ENCODE assay signal across 14 mouse cellular contexts in the genomic region with DNA sequence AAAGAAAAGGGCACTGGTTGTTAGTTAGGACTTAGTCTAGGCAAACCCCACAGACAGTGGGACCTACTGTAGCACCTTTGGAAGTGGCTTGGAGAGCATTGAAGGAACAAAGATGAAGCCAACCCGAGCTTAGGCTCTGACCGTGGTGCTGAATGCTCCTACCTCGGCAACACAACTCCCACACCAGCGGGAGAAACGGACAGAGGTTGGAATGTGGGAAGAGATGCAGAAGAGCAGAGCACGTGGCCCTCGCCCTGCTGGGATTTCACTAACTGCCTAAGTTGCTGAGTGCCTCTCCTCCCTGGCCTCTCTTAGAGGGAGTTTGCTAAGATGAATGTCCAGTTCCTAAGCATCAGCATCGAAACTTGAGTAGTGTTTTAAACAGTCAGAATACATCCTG.
DNase-seq lines count a peak whose midpoint lies in the region; ATAC-seq and TF ChIP-seq lines count a peak whose summit lies in the region.
"Had no signal": no experiment of that assay in that cellular context is flagged by ENCODE, and none has a peak within 500 bp of the region (broad histone marks: within the 10 kb centered on the region; RNA-seq: fewer than 3 reads in every experiment).

No protein-coding gene starts in this region.

- no peaks in the 10 kb centered on the region for H3K79me2 ChIP-seq in heart, adult 2 months (replicated peaks; ENCODE audit: control insufficient read depth, insufficient read depth, low read length)

- no peak overlapping the region for H3K9ac ChIP-seq in heart, adult 2 months (ENCODE audit: low read depth, low read length)
- no peak overlapping the region for H3K9ac ChIP-seq in hindbrain, postnatal 0 days (replicated peaks; ENCODE audit: low read length)
- H3K9ac ChIP-seq: lung, embryonic 15.5 days; midbrain, embryonic 13.5 days had no signal

- no peaks in the 10 kb centered on the region for H3K27me3 ChIP-seq in heart, adult 2 months (ENCODE audit: control insufficient read depth, insufficient read depth, low read length)
- no peaks in the 10 kb centered on the region for H3K27me3 ChIP-seq in embryonic facial prominence, embryonic 10.5 days (replicated peaks; ENCODE audit: low read depth, poor library complexity, severe bottlenecking)
- H3K27me3 ChIP-seq in hindbrain, postnatal 0 days (ENCODE audit: insufficient read depth, low read length): no peaks in the 10 kb centered on the region
- H3K27me3 ChIP-seq: lung, embryonic 15.5 days; midbrain, embryonic 13.5 days had no signal

- no peaks in the 10 kb centered on the region for H3K4me1 ChIP-seq in heart, adult 2 months (ENCODE audit: control insufficient read depth, insufficient read depth, low read length)
- peaks cover 14% of the 10 kb centered on the region; the same call in 1 of the 2 replicates for H3K4me1 ChIP-seq in embryonic facial prominence, embryonic 10.5 days
- no peaks in the 10 kb centered on the region for H3K4me1 ChIP-seq in hindbrain, postnatal 0 days (ENCODE audit: insufficient read depth, low read length)
- H3K4me1 ChIP-seq: lung, embryonic 15.5 days had no signal

- H3K9me3 ChIP-seq in embryonic facial prominence, embryonic 10.5 days: no peaks in the 10 kb centered on the region
- H3K9me3 ChIP-seq in hindbrain, postnatal 0 days (ENCODE audit: low read length): no peaks in the 10 kb centered on the region
- H3K9me3 ChIP-seq: lung, embryonic 15.5 days; midbrain, embryonic 13.5 days had no signal

- H3K4me2 ChIP-seq in hindbrain, postnatal 0 days (ENCODE audit: low read depth, low read length): no peak overlapping the region
- H3K4me2 ChIP-seq: heart, embryonic 11.5 days; lung, embryonic 15.5 days; midbrain, embryonic 13.5 days had no signal

- H3K27ac ChIP-seq in heart, adult 2 months: no peak overlapping the region
- no peak overlapping the region for H3K27ac ChIP-seq in embryonic facial prominence, embryonic 10.5 days (replicated peaks)
- no peak overlapping the region for H3K27ac ChIP-seq in hindbrain, postnatal 0 days
- H3K27ac ChIP-seq: lung, embryonic 15.5 days; midbrain, embryonic 13.5 days had no signal

- no peak for TF ChIP-seq CTCF in heart, adult 2 months (IDR thresholded peaks at IDR 0.05)
- no peak for TF ChIP-seq CTCF in hindbrain, postnatal 0 days (IDR thresholded peaks at IDR 0.05; ENCODE audit: low read depth)

- TF ChIP-seq EP300 in heart, adult 2 months (IDR thresholded peaks at IDR 0.05; ENCODE audit: insufficient read depth, low read depth, low read length): no peak

- 17% methylated on average over 8 of the region's 8 CpGs for WGBS in heart, adult 2 months
- WGBS in embryonic facial prominence, embryonic 10.5 days: 13% methylated on average over 8 of the region's 8 CpGs
- WGBS in hindbrain, postnatal 0 days: 16% methylated on average over 8 of the region's 8 CpGs

- H3K36me3 ChIP-seq in heart, adult 2 months (ENCODE audit: control insufficient read depth, insufficient read depth, low read length): no peaks in the 10 kb centered on the region
- H3K36me3 ChIP-seq in embryonic facial prominence, embryonic 10.5 days (replicated peaks): no peaks in the 10 kb centered on the region
- H3K36me3 ChIP-seq in hindbrain, postnatal 0 days (ENCODE audit: insufficient read depth, low read length): no peaks in the 10 kb centered on the region
- H3K36me3 ChIP-seq: lung, embryonic 15.5 days; midbrain, embryonic 13.5 days had no signal

- peak; percentile 33 for DNase-seq in heart, postnatal 4 days
- no peak for DNase-seq in heart, adult 2 months
- peak; percentile 54 for DNase-seq in testis, postnatal 10 days (ENCODE audit: low spot score)
- DNase-seq in testis, postnatal 14 days (ENCODE audit: low spot score): no peak
- peak; percentile 54 for DNase-seq in embryonic facial prominence, embryonic 10.5 days (ENCODE audit: low spot score)
- DNase-seq in yolk sac, embryonic 10.5 days (ENCODE audit: low spot score): peak; percentile 48
- no peak for DNase-seq in left cerebral cortex, adult 9 months (ENCODE audit: low spot score in 2 of 2)
- DNase-seq in hindbrain, postnatal 0 days (ENCODE audit: low spot score): no peak
- DNase-seq: cerebellum, postnatal 25 days; thymus, adult 18-20 months had no signal

- intact Hi-C loops in heart, adult 2 months (cut with DNase I): no loop called here

- TF ChIP-seq POLR2A in heart, adult 2 months (IDR thresholded peaks at IDR 0.05; ENCODE audit: insufficient read depth, low read depth, low read length): no peak

- H3K4me3 ChIP-seq in heart, adult 2 months: no peak overlapping the region
- H3K4me3 ChIP-seq in embryonic facial prominence, embryonic 10.5 days: no peak overlapping the region
- no peak overlapping the region for H3K4me3 ChIP-seq in hindbrain, postnatal 0 days (ENCODE audit: low read length)
- H3K4me3 ChIP-seq: lung, embryonic 15.5 days; midbrain, embryonic 13.5 days had no signal

- no peak for ATAC-seq in hindbrain, postnatal 0 days
- ATAC-seq: inflammation-experienced regulatory T-cells, adult 6 months; midbrain, embryonic 13.5 days had no signal

Comparison
In these comparisons a context has a peak if more than half of its experiments do, and no peak if none do; other contexts are left out.
1. DNase-seq: peak in heart, postnatal 4 days (single experiment), testis, postnatal 10 days (single experiment), embryonic facial prominence, embryonic 10.5 days (single experiment) and yolk sac, embryonic 10.5 days (single experiment); none in heart, adult 2 months (0 of 2), testis, postnatal 14 days (single experiment), left cerebral cortex, adult 9 months (0 of 2) and hindbrain, postnatal 0 days (single experiment).